Mouse (Mus musculus) heart, postnatal 0 days (tissue): Measurements from ENCODE around the gene Scaf1. TPM values are rescaled to one million over a fixed set of nuclear protein-coding genes. Genes with fewer than 3 reads are reported as not detected.
A peak's percentile ranks its signal among the peaks of the same experiment; 100 is the strongest.

ENCODE experiments used
- ATAC-seq: fragments of 200-750 bp; cut with Nextera tagmentation; 2 replicates; pipeline ENCODE4 v1.8.0; 2017; ENCODE audit warnings: low read depth, moderate number of reproducible peaks, moderate library complexity; ENCODE audit not compliant: insufficient read depth
- DNase-seq: peaks from one replicate; pipeline ENCODE4 v3.0.0-alpha.2; 2016; ENCODE audit warnings: low spot score
- H3K27ac ChIP-seq: fragments of 300-500 bp; sonication (generic); 2 replicates; pipeline ENCODE4 v1.5.1; 2014; ENCODE audit warnings: low read depth, mild to moderate bottlenecking
- H3K27me3 ChIP-seq: fragments of 300-500 bp; sonication (generic); 2 replicates; pipeline ENCODE4 v1.6.1; 2014; ENCODE audit warnings: low read length, mixed read lengths; ENCODE audit not compliant: control insufficient read depth, insufficient read depth
- H3K36me3 ChIP-seq: fragments of 300-500 bp; sonication (generic); replicated peaks from 2 replicates; pipeline ENCODE4 v1.6.1; 2014; ENCODE audit warnings: low read length, mixed read lengths; ENCODE audit not compliant: control insufficient read depth, insufficient read depth
- H3K4me1 ChIP-seq: fragments of 300-500 bp; sonication (generic); 2 replicates; pipeline ENCODE4 v1.6.1; 2014; ENCODE audit warnings: antibody characterized with exemption; ENCODE audit not compliant: control insufficient read depth, insufficient read depth
- H3K4me2 ChIP-seq: fragments of 300-500 bp; sonication (generic); 2 replicates; pipeline ENCODE4 v1.6.1; 2014; ENCODE audit warnings: low read depth, mild to moderate bottlenecking, low read length, moderate library complexity
- H3K4me3 ChIP-seq: fragments of 300-500 bp; sonication (generic); 2 replicates; pipeline ENCODE4 v1.5.1; 2014; ENCODE audit warnings: low read depth, low read length
- H3K9ac ChIP-seq: fragments of 300-500 bp; sonication (generic); replicated peaks from 2 replicates; pipeline ENCODE4 v1.6.1; 2014; ENCODE audit warnings: low read depth, low read length, mixed read lengths
- H3K9me3 ChIP-seq: fragments of 300-500 bp; sonication (generic); replicated peaks from 2 replicates; pipeline ENCODE4 v1.6.1; 2016; ENCODE audit warnings: low read length; ENCODE audit not compliant: control insufficient read depth
- CTCF ChIP-seq: IDR thresholded peaks from 2 replicates; pipeline ENCODE4 v1.5.1; 2016; ENCODE audit warnings: antibody characterized with exemption, control low read depth, low read depth
- EP300 ChIP-seq: IDR thresholded peaks from 2 replicates; pipeline ENCODE4 v1.6.1; 2016; ENCODE audit warnings: antibody characterized with exemption, low read depth
- WGBS: fragments of 180-500 bp; shearing (Covaris S2); extraction: QIAGEN DNeasy Blood & Tissue Kit; methylation state at CpG from one replicate; pipeline ENCODE4 v1.1.7; 2014; 5-methylcytosine and 5-hydroxymethylcytosine counted together
- polyA plus RNA-seq: library from polyadenylated mRNA; unstranded; fragments of >200 nt; fragmentation: Nextera tagmentation; extraction: Ambion mirVana; gene quantifications from 2 replicates; pipeline ENCODE4 v1.2.1, GENCODE M21; 2015
- total RNA-seq: library from RNA; depleted of rRNA; stranded (reverse); fragments of >200 nt; gene quantifications from 2 replicates; pipeline ENCODE4 v1.2.3, GENCODE M21; 2014; ENCODE audit warnings: low replicate concordance

The Scaf1 gene
- total and polyA plus RNA-seq, 2 experiments from 2014 or later: 17.9 to 37.8 TPM

DNA sequence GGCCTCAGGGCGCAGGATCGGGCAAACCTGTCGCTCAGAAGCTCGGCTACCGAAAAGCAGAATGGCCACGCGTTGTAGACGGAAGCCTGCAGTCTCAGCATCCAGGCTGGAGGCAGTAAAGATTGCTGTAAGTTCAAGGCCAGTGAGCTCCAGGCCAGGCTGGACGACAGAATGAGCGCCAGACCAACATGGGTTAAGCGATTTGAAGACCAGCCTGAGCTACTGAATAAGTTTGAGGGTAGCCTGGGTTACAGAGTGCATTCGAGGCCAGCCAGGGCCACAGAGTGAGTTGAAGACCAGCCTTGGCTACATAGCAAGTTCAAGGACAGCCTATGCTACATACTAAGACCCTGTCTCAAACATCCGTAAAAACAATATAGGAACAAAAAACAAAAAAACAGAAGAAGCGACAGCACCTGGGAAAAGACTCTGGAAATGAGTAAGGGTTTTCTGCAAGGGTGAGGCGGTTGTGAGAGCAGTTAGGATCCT lies 18.2 kb downstream of the Scaf1 start:
- H3K27me3 ChIP-seq: no peaks in the 10 kb centered on the region
- H3K9me3 ChIP-seq: no peaks in the 10 kb centered on the region
- H3K4me2 ChIP-seq: peak overlapping the region; percentile 73
- TF ChIP-seq EP300: no peak
- TF ChIP-seq CTCF: no peak
- ATAC-seq: no peak
- H3K9ac ChIP-seq: peak overlapping the region; percentile 78
- H3K27ac ChIP-seq: peak overlapping the region; percentile 83
- DNase-seq: no peak
- peak overlapping the region; percentile 75 for H3K4me3 ChIP-seq
- H3K4me1 ChIP-seq: peaks cover 17% of the 10 kb centered on the region
- H3K36me3 ChIP-seq: peaks cover 49% of the 10 kb centered on the region
- WGBS: 2% methylated on average over 15 of the region's 15 CpGs

DNA sequence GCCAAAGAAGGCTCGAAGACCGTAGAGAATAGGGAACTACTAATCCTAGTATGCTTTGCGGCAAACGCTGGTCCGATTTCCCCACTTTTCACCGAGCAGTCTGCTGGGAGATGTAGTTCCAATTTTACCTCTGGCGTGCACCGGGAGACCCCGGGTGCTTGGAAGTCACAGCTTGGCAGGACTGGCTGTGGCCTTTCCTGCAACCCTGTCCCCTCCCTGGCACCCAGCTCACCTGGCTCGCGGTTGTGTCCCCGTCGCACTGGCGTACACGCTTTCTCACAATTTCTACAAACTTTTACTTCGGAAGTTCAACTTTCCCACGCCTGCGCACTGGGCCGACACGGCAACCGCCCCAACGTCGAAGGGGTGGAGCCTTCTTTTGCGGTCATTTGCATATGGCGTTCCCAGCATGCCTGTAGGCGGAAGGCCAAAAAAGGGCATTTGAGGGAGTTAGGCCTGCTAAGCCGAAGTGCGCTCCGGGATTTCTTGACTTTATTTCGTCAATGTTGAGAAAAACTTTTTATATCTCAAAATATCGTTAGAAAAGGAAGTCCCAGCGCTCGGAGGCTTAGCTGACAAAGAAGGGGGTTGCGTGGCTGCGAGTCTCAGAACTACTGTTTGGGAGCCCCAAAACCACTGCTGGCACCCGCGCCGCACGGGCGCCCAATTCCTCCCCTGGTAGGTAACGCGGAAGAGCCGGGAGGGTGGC lies 18.8 kb downstream of the Scaf1 start, which contains the start of gene Irf3:
TSS of gene Irf3 (plus strand) at position 418 of the 709 bp plus-strand sequence.
- ATAC-seq: peak; percentile 93
- peak; percentile 97 for DNase-seq
- peak within 1 kb of the TSS; percentile 78 for H3K9ac ChIP-seq
- peaks cover 49% of the 10 kb centered on the region for H3K36me3 ChIP-seq
- peak within 1 kb of the TSS; percentile 82 for H3K4me2 ChIP-seq
- WGBS: under 1% methylated on average over 43 of the region's 43 CpGs
- H3K27me3 ChIP-seq: no peaks in the 10 kb centered on the region
- no peaks in the 10 kb centered on the region for H3K9me3 ChIP-seq
- TF ChIP-seq CTCF (no peak), EP300 (no peak)
- H3K27ac ChIP-seq: peak within 1 kb of the TSS; percentile 83
- H3K4me3 ChIP-seq: peak within 1 kb of the TSS; percentile 75
- H3K4me1 ChIP-seq: peaks cover 17% of the 10 kb centered on the region

- Histone ChIP-seq H3K27ac (peak overlapping the region; percentile 83; the same call in 1 of the 2 replicates), H3K9me3 (no peaks in the 10 kb centered on the region), H3K4me1 (peaks cover 17% of the 10 kb centered on the region), H3K4me3 (peak overlapping the region; percentile 75), H3K36me3 (peaks cover 49% of the 10 kb centered on the region), H3K9ac (peak overlapping the region; percentile 78), H3K27me3 (no peaks in the 10 kb centered on the region), H3K4me2 (peak overlapping the region; percentile 82)
- WGBS: 15% methylated on average over 10 of the region's 10 CpGs
- ATAC-seq (no peak), DNase-seq (no peak)
- TF ChIP-seq EP300: no peak
- TF ChIP-seq CTCF: no peak
These were observed 19.5 kb downstream of the Scaf1 start for GRCm38 (mm10) chr7:44996672-44997071.

DNA sequence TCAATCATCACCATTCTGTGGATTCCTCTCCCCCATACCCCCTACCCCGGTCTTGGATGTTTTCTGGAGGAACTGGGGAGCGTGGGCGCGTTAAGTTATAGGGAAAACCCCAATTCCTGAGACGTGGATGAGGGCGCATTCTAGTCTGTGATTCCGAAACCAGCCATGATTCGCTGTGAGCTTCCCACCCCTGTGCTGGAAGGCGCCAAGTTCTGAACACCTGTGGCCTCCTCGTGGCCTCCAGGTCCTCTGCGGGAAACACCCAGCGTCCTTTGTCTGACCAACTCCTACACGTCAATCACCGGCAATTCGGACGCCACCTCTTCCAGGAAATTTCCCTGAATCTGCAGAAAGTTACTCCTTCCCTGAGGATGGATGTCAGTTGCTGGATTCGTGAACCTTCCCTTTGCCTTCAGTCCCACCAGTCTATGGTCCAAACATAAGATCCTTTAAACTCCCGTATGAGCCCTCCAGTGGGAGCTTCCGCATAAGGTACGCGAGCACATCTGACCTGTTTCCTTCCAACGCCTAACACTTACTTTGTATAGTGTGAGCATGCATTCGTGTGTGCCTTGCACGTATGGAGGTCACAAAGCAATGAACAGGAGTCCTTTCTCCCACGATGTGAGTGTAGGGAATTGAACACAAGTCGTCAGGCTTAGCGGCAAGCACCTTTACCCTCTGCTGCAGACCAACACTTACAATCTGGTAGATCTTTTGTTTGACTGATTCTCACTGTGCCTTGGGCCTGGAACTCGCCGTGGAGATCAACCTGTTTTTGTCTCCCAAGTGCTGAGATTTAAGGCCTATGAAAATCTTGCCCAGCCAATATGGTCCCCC lies 29.1 kb downstream of the Scaf1 start:
- no peak for TF ChIP-seq EP300
- no peak for TF ChIP-seq CTCF
- Histone ChIP-seq H3K36me3 (peaks cover 20% of the 10 kb centered on the region), H3K4me2 (peak overlapping the region; percentile 88), H3K9ac (peak overlapping the region; percentile 71), H3K27me3 (no peaks in the 10 kb centered on the region), H3K9me3 (no peaks in the 10 kb centered on the region), H3K4me1 (peaks cover 18% of the 10 kb centered on the region; the same call in 1 of the 2 replicates), H3K27ac (peak overlapping the region; percentile 91), H3K4me3 (peak overlapping the region; percentile 61)
- whole genome bisulfite sequencing: under 1% methylated on average over 29 of the region's 29 CpGs
- peak; percentile 71 for DNase-seq
- ATAC-seq: peak; percentile 15

- peak; percentile 100 for DNase-seq
- H3K36me3 ChIP-seq: peaks cover 20% of the 10 kb centered on the region
- no peaks in the 10 kb centered on the region for H3K27me3 ChIP-seq
- WGBS: under 1% methylated on average over 42 of the region's 42 CpGs
- H3K9ac ChIP-seq: peak within 1 kb of the TSS; percentile 91
- TF ChIP-seq CTCF (no peak), EP300 (peak; percentile 86)
- H3K4me3 ChIP-seq: peak within 1 kb of the TSS; percentile 89
- ATAC-seq: peak; percentile 93
- H3K4me2 ChIP-seq: peak within 1 kb of the TSS; percentile 96
- H3K9me3 ChIP-seq: no peaks in the 10 kb centered on the region
- peak within 1 kb of the TSS; percentile 96 for H3K27ac ChIP-seq
- peaks cover 18% of the 10 kb centered on the region; the same call in 1 of the 2 replicates for H3K4me1 ChIP-seq
These were observed 29.8 kb downstream of the Scaf1 start, which contains the start of gene Prmt1 for GRCm38 (mm10) chr7:44986192-44986878. TSS of gene Prmt1 (minus strand) at chr7:44986568.
